Mouse (Mus musculus): ENCODE results near the gene Vrk3. TPM values are rescaled to one million over a fixed set of nuclear protein-coding genes. Genes with fewer than 3 reads are reported as not detected.
"Not testable (repeated sequence)": the region's sequence is repeated elsewhere in the genome, so short reads cannot be mapped to it uniquely, and the experiment has no call there.

Gene Vrk3
- 34.0 and 35.5 TPM in 2 replicates for polyA plus RNA-seq (2016; fragmentation: Nextera tagmentation; extraction: Ambion mirVana)

- peak; percentile 99 for DNase-seq (ENCODE audit: low spot score)
- Histone ChIP-seq H3K27me3 (ENCODE audit: insufficient read depth, poor library complexity, severe bottlenecking) (no peaks in the 10 kb centered on the region), H3K4me1 (peaks cover 22% of the 10 kb centered on the region), H3K9me3 (no peaks in the 10 kb centered on the region), H3K27ac (peak within 1 kb of the TSS; percentile 95), H3K4me3 (peak within 1 kb of the TSS; percentile 82), H3K36me3 (peaks cover 10% of the 10 kb centered on the region)
- under 1% methylated on average over 44 of the region's 44 CpGs for WGBS
Observed at GRCm38 (mm10) chr7:44748101-44749044, at the start of gene Vrk3. TSS of gene Vrk3 (plus strand) at chr7:44748413.

GRCm38 (mm10) chr7:44701921-44702320 lies 46.3 kb upstream of the Vrk3 start:
- Histone ChIP-seq H3K9me3 (no peaks in the 10 kb centered on the region), H3K36me3 (no peaks in the 10 kb centered on the region), H3K27me3 (ENCODE audit: insufficient read depth, poor library complexity, severe bottlenecking) (peaks cover 12% of the 10 kb centered on the region; the same call in 1 of the 2 replicates), H3K4me1 (peaks cover 9% of the 10 kb centered on the region), H3K4me3 (no peak overlapping the region), H3K27ac (no peak overlapping the region)
- DNase-seq (ENCODE audit: low spot score): no peak
- 5% methylated on average over 6 of the region's 6 CpGs for WGBS

- Histone ChIP-seq H3K27ac (no peak overlapping the region), H3K9me3 (no peaks in the 10 kb centered on the region), H3K27me3 (ENCODE audit: insufficient read depth, poor library complexity, severe bottlenecking) (peaks cover 3% of the 10 kb centered on the region; the same call in 1 of the 2 replicates), H3K4me3 (no peak overlapping the region), H3K36me3 (no peaks in the 10 kb centered on the region), H3K4me1 (no peaks in the 10 kb centered on the region)
- DNase-seq (ENCODE audit: low spot score): no peak
- 66% methylated on average over 8 of the region's 8 CpGs for WGBS
Observed at GRCm38 (mm10) chr7:44702985-44703384, 45.2 kb upstream of the Vrk3 start.

- Histone ChIP-seq H3K27ac (no peak overlapping the region), H3K4me1 (no peaks in the 10 kb centered on the region), H3K36me3 (no peaks in the 10 kb centered on the region), H3K27me3 (ENCODE audit: insufficient read depth, poor library complexity, severe bottlenecking) (0 out of 2 replicates have a peak, but pooled peaks cover under 1% of the 10 kb centered on the region), H3K9me3 (no peaks in the 10 kb centered on the region), H3K4me3 (no peak overlapping the region)
- no peak for DNase-seq (ENCODE audit: low spot score)
- 50% methylated on average over 3 of the region's 3 CpGs for WGBS
Observed at GRCm38 (mm10) chr7:44704363-44704762, 43.9 kb upstream of the Vrk3 start.

GRCm38 (mm10) chr7:44705086-44705485 lies 43.1 kb upstream of the Vrk3 start:
- Histone ChIP-seq H3K36me3 (no peaks in the 10 kb centered on the region), H3K27me3 (ENCODE audit: insufficient read depth, poor library complexity, severe bottlenecking) (no peaks in the 10 kb centered on the region), H3K9me3 (no peaks in the 10 kb centered on the region), H3K4me3 (no peak overlapping the region), H3K27ac (no peak overlapping the region), H3K4me1 (no peaks in the 10 kb centered on the region)
- DNase-seq (ENCODE audit: low spot score): no peak
- whole genome bisulfite sequencing: 84% methylated on average over 4 of the region's 4 CpGs

GRCm38 (mm10) chr7:44706322-44706721 lies 41.9 kb upstream of the Vrk3 start:
- no peaks in the 10 kb centered on the region for H3K9me3 ChIP-seq
- H3K36me3 ChIP-seq: no peaks in the 10 kb centered on the region
- H3K4me1 ChIP-seq: no peaks in the 10 kb centered on the region
- H3K4me3 ChIP-seq: no peak overlapping the region
- no peak overlapping the region for H3K27ac ChIP-seq
- no peak for DNase-seq (ENCODE audit: low spot score)
- no peaks in the 10 kb centered on the region for H3K27me3 ChIP-seq (ENCODE audit: insufficient read depth, poor library complexity, severe bottlenecking)

GRCm38 (mm10) chr7:44707169-44707675 lies 41.0 kb upstream of the Vrk3 start:
- no peaks in the 10 kb centered on the region for H3K27me3 ChIP-seq (ENCODE audit: insufficient read depth, poor library complexity, severe bottlenecking)
- H3K9me3 ChIP-seq: no peaks in the 10 kb centered on the region
- H3K4me1 ChIP-seq: no peaks in the 10 kb centered on the region
- 85% methylated on average over 5 of the region's 5 CpGs for WGBS
- H3K4me3 ChIP-seq: no peak overlapping the region
- H3K36me3 ChIP-seq: no peaks in the 10 kb centered on the region
- DNase-seq (ENCODE audit: low spot score): no peak
- H3K27ac ChIP-seq: no peak overlapping the region

- H3K27me3 ChIP-seq (ENCODE audit: insufficient read depth, poor library complexity, severe bottlenecking); H3K4me3 ChIP-seq; H3K9me3 ChIP-seq; H3K27ac ChIP-seq; DNase-seq (ENCODE audit: low spot score); H3K4me1 ChIP-seq; H3K36me3 ChIP-seq: not testable (repeated sequence)
- 77% methylated on average over 6 of the region's 6 CpGs for WGBS
Observed at GRCm38 (mm10) chr7:44708093-44708492, 40.1 kb upstream of the Vrk3 start.

- H3K4me3 ChIP-seq: no peak within 1 kb of the TSS
- 70% methylated on average over 14 of the region's 14 CpGs for WGBS
- DNase-seq (ENCODE audit: low spot score): no peak
- H3K9me3 ChIP-seq: no peaks in the 10 kb centered on the region
- H3K36me3 ChIP-seq: no peaks in the 10 kb centered on the region
- no peaks in the 10 kb centered on the region for H3K27me3 ChIP-seq (ENCODE audit: insufficient read depth, poor library complexity, severe bottlenecking)
- H3K4me1 ChIP-seq: no peaks in the 10 kb centered on the region
- no peak within 1 kb of the TSS for H3K27ac ChIP-seq
Observed at GRCm38 (mm10) chr7:44708574-44708973, 39.6 kb upstream of the Vrk3 start, which contains the start of gene Izumo2. TSS of gene Izumo2 (plus strand) at chr7:44708742.

- no peak overlapping the region for H3K4me3 ChIP-seq
- H3K9me3 ChIP-seq: no peaks in the 10 kb centered on the region
- no peaks in the 10 kb centered on the region for H3K4me1 ChIP-seq
- no peaks in the 10 kb centered on the region for H3K27me3 ChIP-seq (ENCODE audit: insufficient read depth, poor library complexity, severe bottlenecking)
- WGBS: 81% methylated on average over 5 of the region's 5 CpGs
- H3K27ac ChIP-seq: no peak overlapping the region
- no peak for DNase-seq (ENCODE audit: low spot score)
- no peaks in the 10 kb centered on the region for H3K36me3 ChIP-seq
Observed at GRCm38 (mm10) chr7:44709881-44710280, 38.3 kb upstream of the Vrk3 start.

- Histone ChIP-seq H3K4me1 (0 out of 2 replicates have a peak, but pooled peaks cover 2% of the 10 kb centered on the region), H3K27me3 (ENCODE audit: insufficient read depth, poor library complexity, severe bottlenecking) (no peaks in the 10 kb centered on the region; the same call in 1 of the 2 replicates), H3K36me3 (no peaks in the 10 kb centered on the region), H3K4me3 (no peak overlapping the region), H3K9me3 (no peaks in the 10 kb centered on the region), H3K27ac (no peak overlapping the region)
- DNase-seq (ENCODE audit: low spot score): no peak
- 74% methylated on average over 5 of the region's 5 CpGs for WGBS
Observed at GRCm38 (mm10) chr7:44722058-44722457, 26.2 kb upstream of the Vrk3 start.

GRCm38 (mm10) chr7:44724316-44724715 lies 23.9 kb upstream of the Vrk3 start:
- WGBS: 21% methylated on average over 7 of the region's 7 CpGs
- no peak overlapping the region for H3K27ac ChIP-seq
- no peak overlapping the region for H3K4me3 ChIP-seq
- no peak for DNase-seq (ENCODE audit: low spot score)
- H3K36me3 ChIP-seq: no peaks in the 10 kb centered on the region
- H3K27me3 ChIP-seq (ENCODE audit: insufficient read depth, poor library complexity, severe bottlenecking): no peaks in the 10 kb centered on the region; the same call in 1 of the 2 replicates
- H3K4me1 ChIP-seq: 0 out of 2 replicates have a peak, but pooled peaks cover 2% of the 10 kb centered on the region
- H3K9me3 ChIP-seq: no peaks in the 10 kb centered on the region

GRCm38 (mm10) chr7:44726343-44726742 lies 21.9 kb upstream of the Vrk3 start:
- H3K9me3 ChIP-seq: no peaks in the 10 kb centered on the region
- H3K27me3 ChIP-seq (ENCODE audit: insufficient read depth, poor library complexity, severe bottlenecking): no peaks in the 10 kb centered on the region
- H3K36me3 ChIP-seq: no peaks in the 10 kb centered on the region
- 73% methylated on average over 6 of the region's 6 CpGs for WGBS
- no peak overlapping the region for H3K27ac ChIP-seq
- no peak overlapping the region for H3K4me3 ChIP-seq
- 0 out of 2 replicates have a peak, but pooled peaks cover 2% of the 10 kb centered on the region for H3K4me1 ChIP-seq
- no peak for DNase-seq (ENCODE audit: low spot score)
